Mouse (Mus musculus) forebrain, embryonic 16.5 days (tissue): ENCODE measurements around the gene Clptm1. TPM values are rescaled to one million over a fixed set of nuclear protein-coding genes. Genes with fewer than 3 reads are reported as not detected.
"Not testable (repeated sequence)": the region's sequence is repeated elsewhere in the genome, so short reads cannot be mapped to it uniquely, and the experiment has no call there.

Experiments
- ATAC-seq: fragments of 200-750 bp; cut with Nextera tagmentation; 2 replicates; pipeline ENCODE4 v1.8.0; 2017; ENCODE audit warnings: mild to moderate bottlenecking, moderate library complexity
- H3K27ac ChIP-seq: fragments of 300-500 bp; sonication (generic); 2 replicates; pipeline ENCODE4 v1.5.1; 2014; ENCODE audit warnings: low read length, control low read depth
- H3K27me3 ChIP-seq: fragments of 300-500 bp; sonication (generic); replicated peaks from 2 replicates; pipeline ENCODE4 v1.6.1; 2014; ENCODE audit warnings: low read length; ENCODE audit not compliant: control insufficient read depth, insufficient read depth
- H3K36me3 ChIP-seq: fragments of 300-500 bp; sonication (generic); 2 replicates; pipeline ENCODE4 v1.6.1; 2014; ENCODE audit not compliant: control insufficient read depth, insufficient read depth
- H3K4me1 ChIP-seq: fragments of 300-500 bp; sonication (generic); replicated peaks from 2 replicates; pipeline ENCODE4 v1.6.1; 2014; ENCODE audit warnings: low read length; ENCODE audit not compliant: control insufficient read depth, insufficient read depth
- H3K4me2 ChIP-seq: fragments of 300-500 bp; sonication (generic); 2 replicates; pipeline ENCODE4 v1.6.1; 2014; ENCODE audit warnings: mild to moderate bottlenecking, low read length, control low read depth
- H3K4me3 ChIP-seq: fragments of 300-500 bp; sonication (generic); replicated peaks from 2 replicates; pipeline ENCODE4 v1.5.1; 2014; ENCODE audit warnings: mild to moderate bottlenecking, low read length, control low read depth
- H3K9ac ChIP-seq: fragments of 300-500 bp; sonication (generic); replicated peaks from 2 replicates; pipeline ENCODE4 v1.6.1; 2014; ENCODE audit warnings: low read depth, low read length, control low read depth
- H3K9me3 ChIP-seq: fragments of 300-500 bp; sonication (generic); 2 replicates; pipeline ENCODE4 v1.6.1; 2016; ENCODE audit warnings: low read length; ENCODE audit not compliant: control insufficient read depth
- WGBS: fragments of 180-500 bp; shearing (Covaris S2); extraction: QIAGEN DNeasy Blood & Tissue Kit; methylation state at CpG from one replicate; pipeline ENCODE4 v1.1.7; 2014; 5-methylcytosine and 5-hydroxymethylcytosine counted together
- polyA plus RNA-seq: library from polyadenylated mRNA; unstranded; fragments of >200 nt; fragmentation: Nextera tagmentation; extraction: Ambion mirVana; gene quantifications from 2 replicates; pipeline ENCODE4 v1.2.1, GENCODE M21; 2015

Gene Clptm1
- polyA plus RNA-seq, 1 experiment from 2014 or later: 92.5 TPM

DNA sequence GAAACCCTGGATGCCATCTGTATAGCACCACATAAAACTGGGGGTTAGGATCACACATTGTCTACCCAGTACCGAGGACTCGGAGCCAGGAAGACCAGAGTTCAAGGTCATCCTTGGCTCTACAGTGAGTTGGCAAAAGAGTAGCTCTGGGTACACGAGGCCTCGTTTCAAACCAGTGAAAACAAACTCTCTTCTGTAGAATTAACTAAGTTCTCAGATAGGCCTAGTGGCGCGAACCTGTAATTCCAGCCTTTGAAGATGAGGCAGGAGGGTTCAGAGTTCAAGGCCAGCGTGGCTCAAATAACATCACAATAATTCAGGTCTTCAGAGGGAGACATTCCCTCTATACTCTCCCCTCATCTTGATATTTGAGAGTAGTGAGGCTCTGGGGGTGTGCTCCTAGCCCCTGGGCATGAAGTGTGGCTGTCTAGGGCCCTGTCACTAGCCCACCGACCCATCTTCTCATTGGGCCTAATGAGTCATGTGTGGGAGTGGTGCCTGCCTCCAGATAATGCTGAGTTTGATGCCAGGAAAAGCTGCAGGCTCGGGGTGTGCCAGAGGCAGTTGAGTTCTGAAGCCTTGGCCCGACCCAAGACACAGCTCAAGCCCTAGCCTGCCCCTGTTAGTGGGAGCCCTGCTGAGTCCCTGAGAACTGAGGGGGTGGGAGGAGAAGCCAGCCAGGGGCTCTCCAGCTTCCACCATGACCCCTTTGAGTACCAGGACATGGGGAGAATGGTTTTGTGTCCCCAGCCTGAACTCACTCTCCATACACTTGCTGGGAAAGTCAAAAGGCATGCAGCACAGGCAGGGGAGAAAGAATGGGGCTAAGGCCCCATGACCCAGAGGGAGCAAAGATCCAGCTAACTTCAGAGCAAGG, 29.7 kb upstream of the Clptm1 start:
- Histone ChIP-seq H3K4me2 (no peak overlapping the region), H3K27me3 (no peaks in the 10 kb centered on the region), H3K4me1 (peaks cover 16% of the 10 kb centered on the region), H3K9me3 (no peaks in the 10 kb centered on the region), H3K4me3 (no peak overlapping the region), H3K36me3 (no peaks in the 10 kb centered on the region), H3K27ac (no peak overlapping the region), H3K9ac (no peak overlapping the region)
- no peak for ATAC-seq
- 91% methylated on average over 10 of the region's 10 CpGs for WGBS

DNA sequence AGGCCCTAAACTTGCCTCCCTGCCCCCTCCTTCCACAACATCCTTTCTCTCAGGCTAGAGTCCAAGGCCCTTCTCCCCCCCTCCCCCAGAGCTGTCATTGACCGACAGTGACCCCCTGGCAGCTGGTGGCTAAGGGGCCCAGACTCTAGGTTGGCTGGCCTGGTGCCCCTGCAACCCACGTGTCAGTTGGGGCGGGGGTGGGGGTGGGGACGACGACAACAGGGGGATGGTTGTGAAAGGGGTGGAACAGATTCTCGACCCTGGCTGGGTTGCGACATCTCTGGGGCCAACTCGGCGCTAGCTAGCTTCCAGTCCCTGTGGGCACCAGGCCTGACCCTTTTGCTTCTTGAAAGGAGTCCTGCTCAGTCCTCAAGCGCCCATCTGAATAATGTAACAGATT, 28.6 kb upstream of the Clptm1 start:
- no peaks in the 10 kb centered on the region for H3K9me3 ChIP-seq
- 30% methylated on average over 10 of the region's 10 CpGs for WGBS
- H3K9ac ChIP-seq: no peak overlapping the region
- no peak overlapping the region for H3K4me3 ChIP-seq
- ATAC-seq: peak; percentile 38; the same call in 1 of the 2 replicates
- no peaks in the 10 kb centered on the region for H3K27me3 ChIP-seq
- H3K4me1 ChIP-seq: peaks cover 4% of the 10 kb centered on the region; the same call in 1 of the 2 replicates
- no peak overlapping the region for H3K4me2 ChIP-seq
- H3K36me3 ChIP-seq: no peaks in the 10 kb centered on the region
- no peak overlapping the region for H3K27ac ChIP-seq

DNA sequence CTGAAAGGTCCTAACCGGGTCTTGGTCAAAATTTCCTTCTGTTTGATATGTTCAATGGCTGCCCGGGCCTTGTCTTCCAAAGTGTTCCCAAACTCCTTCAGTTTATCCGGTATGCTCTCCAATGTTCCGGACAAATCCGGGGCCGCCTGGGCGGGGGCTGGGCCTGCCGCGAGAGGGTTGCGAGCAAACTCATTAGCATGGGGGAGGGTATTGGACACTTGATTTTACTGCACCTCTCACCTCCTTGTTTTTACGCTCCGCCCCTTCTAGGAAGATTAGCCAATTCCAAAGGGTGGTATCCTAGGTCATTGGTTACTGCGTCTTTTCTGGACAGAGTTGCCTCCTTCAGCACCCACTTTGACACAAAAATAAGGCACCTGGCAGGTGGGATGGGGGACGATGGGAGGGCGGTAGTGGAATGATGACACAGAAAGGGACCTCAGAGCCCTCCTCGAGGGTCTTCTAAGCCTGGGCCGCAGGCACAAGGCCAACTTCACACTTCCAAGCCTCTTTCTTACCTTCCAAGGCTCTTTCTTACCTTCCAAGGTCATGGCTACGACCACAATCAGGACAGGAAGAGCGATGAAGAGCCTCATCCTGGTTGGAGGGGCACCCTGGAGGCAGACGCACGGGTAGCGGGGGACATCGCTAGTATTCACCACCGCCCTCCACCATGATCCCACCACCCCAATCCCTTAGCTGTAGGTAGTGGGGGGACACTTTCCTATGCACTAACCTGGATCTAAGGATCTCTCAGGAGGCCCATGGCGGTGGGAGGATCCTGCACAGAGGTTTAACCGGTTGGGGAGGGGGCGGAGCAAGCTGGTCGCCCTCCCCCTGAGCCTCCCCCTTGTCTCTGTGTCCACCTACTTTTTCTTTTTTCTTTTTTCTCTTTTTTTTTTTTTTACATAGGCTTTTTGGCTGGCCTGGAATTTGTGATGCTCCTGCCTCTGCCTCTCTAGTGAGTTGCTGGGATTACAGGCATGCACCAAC, 27.3 kb upstream of the Clptm1 start, which contains the start of gene Apoc1:
Gene Apoc1, minus strand, starts transcription at position 788 of the 993 bp plus-strand sequence.
- Histone ChIP-seq H3K27ac (no peak within 1 kb of the TSS), H3K4me1 (peaks cover 4% of the 10 kb centered on the region; the same call in 1 of the 2 replicates)

DNA sequence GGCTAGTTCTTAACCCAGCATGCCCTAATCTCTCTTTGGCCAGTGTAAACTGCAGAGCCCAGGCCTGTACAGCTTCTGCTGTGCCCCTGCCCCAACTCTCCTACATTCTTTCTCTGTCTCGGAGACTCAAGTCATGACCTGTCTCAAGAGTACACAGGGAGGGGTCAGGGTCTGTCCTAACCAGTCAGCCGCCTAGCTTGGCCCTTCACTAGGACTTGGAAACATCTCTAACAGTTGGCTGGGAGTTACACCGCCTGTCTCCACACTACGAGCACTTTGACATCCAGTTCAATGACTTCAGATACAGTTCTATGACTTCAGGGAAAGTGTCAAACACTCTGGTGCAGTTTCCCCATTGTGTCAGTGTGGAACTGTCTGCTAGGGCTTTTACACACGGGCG, 26.6 kb upstream of the Clptm1 start:
- Histone ChIP-seq H3K9me3 (no peaks in the 10 kb centered on the region), H3K27ac (no peak overlapping the region), H3K4me2 (no peak overlapping the region), H3K36me3 (no peaks in the 10 kb centered on the region), H3K4me1 (peaks cover 4% of the 10 kb centered on the region; the same call in 1 of the 2 replicates), H3K9ac (no peak overlapping the region), H3K27me3 (no peaks in the 10 kb centered on the region), H3K4me3 (no peak overlapping the region)
- 86% methylated on average over 6 of the region's 6 CpGs for WGBS
- no peak for ATAC-seq

More for the DNA sequence above, 27.3 kb upstream of the Clptm1 start, which contains the start of gene Apoc1:
- Histone ChIP-seq H3K4me3 (no peak within 1 kb of the TSS), H3K36me3 (no peaks in the 10 kb centered on the region), H3K4me2 (no peak within 1 kb of the TSS), H3K27me3 (no peaks in the 10 kb centered on the region), H3K9me3 (no peaks in the 10 kb centered on the region), H3K9ac (no peak within 1 kb of the TSS)
- WGBS: 49% methylated on average over 28 of the region's 28 CpGs
- ATAC-seq: no peak

DNA sequence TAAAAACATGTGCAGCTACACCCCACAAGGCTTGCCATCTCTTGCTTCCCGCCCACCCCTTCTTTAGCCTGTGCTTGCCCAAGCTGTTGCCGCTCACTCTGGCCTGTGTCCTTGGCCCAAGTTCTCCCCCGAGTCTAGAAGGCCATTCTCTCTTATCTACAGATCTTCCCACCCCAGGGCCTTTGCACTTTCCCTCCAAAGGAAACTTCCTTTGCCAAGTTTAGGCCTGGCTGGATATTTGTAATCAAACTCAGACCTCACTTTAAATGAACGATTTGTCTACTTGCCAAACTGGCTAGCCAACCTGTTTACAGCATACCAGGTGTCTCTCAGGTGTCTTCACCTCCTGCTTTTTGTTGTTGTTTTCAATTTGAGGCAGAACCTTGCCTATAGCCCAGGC, 26.0 kb upstream of the Clptm1 start:
- WGBS: 95% methylated on average over 4 of the region's 4 CpGs
- H3K27ac ChIP-seq: no peak overlapping the region
- H3K27me3 ChIP-seq: no peaks in the 10 kb centered on the region
- peaks cover 4% of the 10 kb centered on the region; the same call in 1 of the 2 replicates for H3K4me1 ChIP-seq
- H3K9ac ChIP-seq: no peak overlapping the region
- H3K4me2 ChIP-seq: no peak overlapping the region
- ATAC-seq: no peak
- no peaks in the 10 kb centered on the region for H3K36me3 ChIP-seq
- H3K4me3 ChIP-seq: no peak overlapping the region
- H3K9me3 ChIP-seq: no peaks in the 10 kb centered on the region

DNA sequence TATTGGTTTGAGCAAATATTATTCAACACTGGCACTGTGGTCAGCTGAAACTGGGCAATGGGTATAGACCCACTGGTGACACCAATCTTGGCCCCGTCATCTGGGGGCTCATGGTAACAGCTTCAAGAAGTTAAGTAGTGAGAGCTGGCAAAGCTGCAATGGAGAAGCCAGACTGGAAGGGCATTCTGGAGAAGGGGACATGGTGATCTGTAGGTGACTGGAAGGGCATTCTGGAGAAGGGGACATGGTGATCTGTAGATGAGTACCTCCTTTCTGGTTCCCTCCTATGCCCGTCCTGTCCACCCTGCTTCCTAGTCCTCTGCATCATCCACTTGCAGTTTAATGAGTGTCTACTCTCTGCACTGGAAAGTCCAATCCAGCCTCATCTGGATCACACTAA, 23.8 kb upstream of the Clptm1 start:
- Histone ChIP-seq H3K4me2 (no peak overlapping the region), H3K9me3 (no peaks in the 10 kb centered on the region), H3K4me3 (no peak overlapping the region), H3K36me3 (no peaks in the 10 kb centered on the region), H3K9ac (no peak overlapping the region), H3K27me3 (no peaks in the 10 kb centered on the region), H3K4me1 (peaks cover 4% of the 10 kb centered on the region; the same call in 1 of the 2 replicates), H3K27ac (no peak overlapping the region)
- 93% methylated on average over 2 of the region's 2 CpGs for WGBS
- no peak for ATAC-seq

DNA sequence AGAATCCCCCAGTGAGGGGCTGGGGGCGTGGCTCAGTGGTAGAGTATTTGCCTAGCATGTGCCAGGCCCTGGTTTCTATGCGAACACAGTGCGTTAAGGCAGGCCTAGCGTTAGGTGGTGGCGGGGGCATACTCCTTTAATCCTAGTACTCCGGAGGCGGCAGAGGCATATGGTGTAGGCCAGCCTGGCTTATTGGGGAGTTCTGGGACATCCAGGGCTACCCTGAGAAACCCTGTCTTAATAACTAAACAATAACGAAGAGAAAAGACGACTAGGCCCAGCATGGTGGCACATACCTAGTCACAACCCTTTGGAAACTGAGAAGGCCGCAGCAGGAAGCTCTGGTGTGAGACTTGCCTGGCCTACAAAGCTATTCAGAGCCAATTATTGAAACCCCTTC, 23.3 kb upstream of the Clptm1 start:
- 89% methylated on average over 10 of the region's 10 CpGs for WGBS
- Histone ChIP-seq H3K9ac (no peak overlapping the region), H3K36me3 (no peaks in the 10 kb centered on the region), H3K4me2 (no peak overlapping the region), H3K9me3 (no peaks in the 10 kb centered on the region), H3K27ac (no peak overlapping the region), H3K27me3 (no peaks in the 10 kb centered on the region), H3K4me3 (no peak overlapping the region), H3K4me1 (0 out of 2 replicates have a peak, but pooled peaks cover under 1% of the 10 kb centered on the region)
- ATAC-seq: no peak

DNA sequence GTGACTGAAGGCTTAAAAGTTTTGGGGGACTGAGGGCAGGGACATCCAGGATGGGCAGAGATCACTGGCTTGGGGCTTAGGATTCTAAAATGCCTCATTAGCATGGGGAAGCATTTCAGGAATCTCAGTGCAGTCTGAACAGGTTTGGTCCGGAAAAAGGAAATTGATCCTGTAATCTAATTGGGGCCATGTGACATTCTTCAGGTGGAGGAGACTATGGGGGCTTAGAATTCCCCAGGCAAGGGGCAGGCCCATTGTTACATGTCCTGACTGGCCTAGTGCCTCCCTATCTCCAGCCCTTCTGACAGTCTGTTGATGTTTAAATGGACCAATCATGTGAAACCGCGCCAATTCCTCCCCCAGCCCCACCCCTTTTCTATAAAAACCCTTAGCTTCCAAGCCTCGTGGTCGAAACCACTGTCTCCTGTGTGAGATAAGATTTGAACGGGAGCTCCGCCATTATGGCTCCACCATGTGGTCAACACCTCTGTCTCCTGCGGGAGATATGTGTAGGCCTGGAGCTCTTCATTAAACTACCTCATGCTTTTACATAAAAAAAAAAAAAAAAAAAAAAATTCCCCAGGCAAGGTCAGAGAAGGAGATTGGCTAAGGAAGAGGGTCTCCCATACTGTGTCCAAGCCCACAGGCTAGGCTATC, 22.2 kb upstream of the Clptm1 start:
- not testable (repeated sequence) for H3K9me3 ChIP-seq, H3K9ac ChIP-seq, H3K36me3 ChIP-seq, H3K27ac ChIP-seq, H3K4me3 ChIP-seq, H3K4me1 ChIP-seq, H3K4me2 ChIP-seq, H3K27me3 ChIP-seq, ATAC-seq
- WGBS: 78% methylated on average over 8 of the region's 8 CpGs
